Mouse (Mus musculus): Measurements from ENCODE around the gene Nsun7. TPM values are rescaled to one million over a fixed set of nuclear protein-coding genes. Genes with fewer than 3 reads are reported as not detected.
A peak's percentile ranks its signal among the peaks of the same experiment; 100 is the strongest.
"Not testable (repeated sequence)": the region's sequence is repeated elsewhere in the genome, so short reads cannot be mapped to it uniquely, and the experiment has no call there.

The Nsun7 gene
- total RNA-seq (2021): 1 to 10 TPM; 4.5 to 5.1 TPM

- intact Hi-C loops (cut with DNase I): loop anchor here (5.0 to 10.0 kb wide), 3 partner anchors 62 to 405 kb away; no protein-coding TSS in a partner anchor
- DNase-seq (ENCODE audit: extremely low spot score in 1 of 2, low spot score in 2 of 2): peak; percentile 75 to 89
These were observed at the start of gene Nsun7 for GRCm38 (mm10) chr5:66259756-66260448. TSS of gene Nsun7 (plus strand) at chr5:66259897.

- no peak for DNase-seq (ENCODE audit: extremely low spot score in 1 of 2, low spot score in 2 of 2)
- intact Hi-C loops (cut with DNase I): no loop called here
These were observed 45.2 kb upstream of the Nsun7 start for GRCm38 (mm10) chr5:66214395-66214935.

GRCm38 (mm10) chr5:66215569-66216277 lies 44.0 kb upstream of the Nsun7 start:
- intact Hi-C loops (cut with DNase I): no loop called here

GRCm38 (mm10) chr5:66219692-66220091 lies 40.0 kb upstream of the Nsun7 start:
- no peak for DNase-seq (ENCODE audit: extremely low spot score in 1 of 2, low spot score in 2 of 2)
- intact Hi-C loops (cut with DNase I): no loop called here

More at GRCm38 (mm10) chr5:66215569-66216277, 44.0 kb upstream of the Nsun7 start:
- DNase-seq (ENCODE audit: extremely low spot score in 1 of 2, low spot score in 2 of 2): no peak

- intact Hi-C loops (cut with DNase I): no loop called here
- no peak for DNase-seq (ENCODE audit: extremely low spot score in 1 of 2, low spot score in 2 of 2)
These were observed 39.1 kb upstream of the Nsun7 start for GRCm38 (mm10) chr5:66220620-66221019.

- intact Hi-C loops (cut with DNase I): no loop called here
- DNase-seq (ENCODE audit: extremely low spot score in 1 of 2, low spot score in 2 of 2): no peak
These were observed 36.8 kb upstream of the Nsun7 start for GRCm38 (mm10) chr5:66222916-66223315.

- intact Hi-C loops (cut with DNase I): no loop called here
- no peak for DNase-seq (ENCODE audit: extremely low spot score in 1 of 2, low spot score in 2 of 2)
These were observed 33.2 kb upstream of the Nsun7 start for GRCm38 (mm10) chr5:66226526-66226925.

GRCm38 (mm10) chr5:66231660-66232269 lies 27.9 kb upstream of the Nsun7 start:
- intact Hi-C loops (cut with DNase I): no loop called here
- DNase-seq (ENCODE audit: extremely low spot score in 1 of 2, low spot score in 2 of 2): no peak

GRCm38 (mm10) chr5:66232456-66232855 lies 27.2 kb upstream of the Nsun7 start:
- intact Hi-C loops (cut with DNase I): no loop called here
- no peak for DNase-seq (ENCODE audit: extremely low spot score in 1 of 2, low spot score in 2 of 2)

- no peak for DNase-seq (ENCODE audit: extremely low spot score in 1 of 2, low spot score in 2 of 2)
- intact Hi-C loops (cut with DNase I): no loop called here
These were observed 17.8 kb upstream of the Nsun7 start for GRCm38 (mm10) chr5:66241894-66242293.

- intact Hi-C loops (cut with DNase I): no loop called here
- no peak for DNase-seq (ENCODE audit: extremely low spot score in 1 of 2, low spot score in 2 of 2)
These were observed 16.2 kb upstream of the Nsun7 start for GRCm38 (mm10) chr5:66243467-66243866.

GRCm38 (mm10) chr5:66244043-66244660 lies 15.5 kb upstream of the Nsun7 start:
- no peak for DNase-seq (ENCODE audit: extremely low spot score in 1 of 2, low spot score in 2 of 2)
- intact Hi-C loops (cut with DNase I): no loop called here

- intact Hi-C loops (cut with DNase I): no loop called here
- DNase-seq (ENCODE audit: extremely low spot score in 1 of 2, low spot score in 2 of 2): no peak
These were observed 13.7 kb upstream of the Nsun7 start for GRCm38 (mm10) chr5:66245958-66246497.

GRCm38 (mm10) chr5:66253219-66253618 lies 6.5 kb upstream of the Nsun7 start:
- no peak for DNase-seq (ENCODE audit: extremely low spot score in 1 of 2, low spot score in 2 of 2)
- intact Hi-C loops (cut with DNase I): loop anchor here (5.0 to 10.0 kb wide), 2 partner anchors 364 to 412 kb away; partner anchors contain the start of gene Apbb2

- no peak for DNase-seq (ENCODE audit: extremely low spot score in 1 of 2, low spot score in 2 of 2)
- intact Hi-C loops (cut with DNase I): loop anchor here (10.0 kb wide), 1 partner anchor 410 kb away; no protein-coding TSS in a partner anchor
These were observed 4.7 kb upstream of the Nsun7 start for GRCm38 (mm10) chr5:66255044-66255443.

- intact Hi-C loops (cut with DNase I): loop anchor here (10.0 kb wide), 1 partner anchor 406 kb away; no protein-coding TSS in a partner anchor
- DNase-seq (ENCODE audit: extremely low spot score in 1 of 2, low spot score in 2 of 2): no peak
These were observed 697 bp upstream of the Nsun7 start for GRCm38 (mm10) chr5:66259000-66259399.

- intact Hi-C loops (cut with DNase I): loop anchor here (10.0 kb wide), 1 partner anchor 405 kb away; no protein-coding TSS in a partner anchor
- DNase-seq (ENCODE audit: extremely low spot score in 1 of 2, low spot score in 2 of 2): not testable (repeated sequence)
These were observed 304 bp upstream of the Nsun7 start for GRCm38 (mm10) chr5:66259431-66259755.

GRCm38 (mm10) chr5:66262475-66262874 lies 2.8 kb downstream of the Nsun7 start:
- no peak for DNase-seq (ENCODE audit: extremely low spot score in 1 of 2, low spot score in 2 of 2)
- intact Hi-C loops (cut with DNase I): loop anchor here (5.0 kb wide), 2 partner anchors 60 to 115 kb away; no protein-coding TSS in a partner anchor

GRCm38 (mm10) chr5:66263398-66263797 lies 3.7 kb downstream of the Nsun7 start:
- intact Hi-C loops (cut with DNase I): loop anchor here (5.0 kb wide), 2 partner anchors 59 to 114 kb away; no protein-coding TSS in a partner anchor
- no peak for DNase-seq (ENCODE audit: extremely low spot score in 1 of 2, low spot score in 2 of 2)

Measured in left cerebral cortex, postnatal 10 days (tissue).